Mouse (Mus musculus) CH12.LX (cell line): ENCODE measurements around the gene B3gnt2.
A peak's percentile ranks its signal among the peaks of the same experiment; 100 is the strongest.

ENCODE experiments used
- CTCF ChIP-seq, 2 experiments: IDR thresholded peaks in 1 of 2; conservative IDR thresholded peaks in 1 of 2; 2 replicates each; pipeline ENCODE4 v1.5.1; 2011 to 2012; ENCODE audit warnings: low read depth in 2 of 2, low read length in 2 of 2, improper control_type of control experiment in 1 of 2, inconsistent platforms in 1 of 2, mild to moderate bottlenecking in 1 of 2, moderate library complexity in 1 of 2
- EP300 ChIP-seq: IDR thresholded peaks from 2 replicates; pipeline ENCODE4 v1.6.1; 2011; ENCODE audit warnings: low read length, improper control_type of control experiment
- GABPA ChIP-seq: IDR thresholded peaks from 2 replicates; pipeline ENCODE4 v1.6.1; 2012; ENCODE audit warnings: low read depth, low read length, improper control_type of control experiment, inconsistent platforms; ENCODE audit not compliant: insufficient replicate concordance
- IRF4 ChIP-seq: IDR thresholded peaks from 2 replicates; pipeline ENCODE4 v1.6.1; 2014; ENCODE audit warnings: low read depth, mild to moderate bottlenecking, inconsistent platforms, low read length, improper control_type of control experiment
- JUN ChIP-seq: IDR thresholded peaks from 2 replicates; pipeline ENCODE4 v1.6.1; 2011; ENCODE audit warnings: low read depth, mild to moderate bottlenecking, low read length, improper control_type of control experiment, moderate library complexity; ENCODE audit not compliant: insufficient read depth
- POLR2A ChIP-seq: IDR thresholded peaks from 2 replicates; pipeline ENCODE4 v1.6.1; 2011; ENCODE audit warnings: low read depth, mild to moderate bottlenecking, improper control_type of control experiment, low read length
- RAD21 ChIP-seq: IDR thresholded peaks from 2 replicates; pipeline ENCODE4 v1.6.1; 2011; ENCODE audit warnings: low read depth, mild to moderate bottlenecking, low read length, improper control_type of control experiment, moderate library complexity
- RCOR1 ChIP-seq: conservative IDR thresholded peaks from 2 replicates; pipeline ENCODE4 v1.6.1; 2012; ENCODE audit warnings: low read depth, mild to moderate bottlenecking, inconsistent platforms, low read length, improper control_type of control experiment
- SMC3 ChIP-seq: IDR thresholded peaks from 2 replicates; pipeline ENCODE4 v1.6.1; 2011; ENCODE audit warnings: low read depth, low read length, improper control_type of control experiment
- TBP ChIP-seq: conservative IDR thresholded peaks from 2 replicates; pipeline ENCODE4 v1.6.1; 2011; ENCODE audit warnings: low read depth, low read length, improper control_type of control experiment
- USF1 ChIP-seq: IDR thresholded peaks from 2 replicates; pipeline ENCODE4 v1.6.1; 2014; ENCODE audit warnings: low read depth, mild to moderate bottlenecking, inconsistent platforms, low read length, improper control_type of control experiment
- USF2 ChIP-seq: conservative IDR thresholded peaks from 2 replicates; pipeline ENCODE4 v1.6.1; 2011; ENCODE audit warnings: low read depth, low read length, improper control_type of control experiment
- ZNF384 ChIP-seq: IDR thresholded peaks from 2 replicates; pipeline ENCODE4 v1.6.1; 2012; ENCODE audit warnings: low read depth, low read length, improper control_type of control experiment, inconsistent platforms

GRCm38 (mm10) chr11:22879645-22880044 is 18.9 kb upstream of the B3gnt2 start:
- peak; percentile 18; the same call in 1 of the 2 replicates for TF ChIP-seq POLR2A
- no peak for TF ChIP-seq CTCF (conservative IDR thresholded peaks at IDR 0.05 in 1 of 2, IDR thresholded peaks at IDR 0.05 in 1 of 2; ENCODE audit: low read depth in 2 of 2, low read length in 2 of 2)
- TF ChIP-seq RAD21 = no peak
- TF ChIP-seq USF2 = 0 out of 2 replicates have a peak, but pooled peaks have one; percentile 17
- TF ChIP-seq ZNF384 = no peak
- TF ChIP-seq EP300 = peak; percentile 41; the same call in 1 of the 2 replicates
- peak; percentile 23; the same call in 1 of the 2 replicates for TF ChIP-seq RCOR1
- TF ChIP-seq IRF4 = peak; percentile 34; the same call in 1 of the 2 replicates
- TF ChIP-seq SMC3 = no peak
- TF ChIP-seq USF1 = peak; percentile 43; the same call in 1 of the 2 replicates
- no peak for TF ChIP-seq GABPA
- TF ChIP-seq JUN = no peak
- TF ChIP-seq TBP = no peak
